Mouse (Mus musculus) MEL (cell line): ENCODE results near the gene Maff. TPM values are rescaled to one million over a fixed set of nuclear protein-coding genes. Genes with fewer than 3 reads are reported as not detected.

Experiments
- DNase-seq: peaks from one replicate; pipeline ENCODE4 v3.0.0; 2011; ENCODE audit warnings: low read depth, low spot score
- H3K27ac ChIP-seq: 2 replicates; pipeline ENCODE4 v1.5.1; 2012; ENCODE audit warnings: low read depth, mild to moderate bottlenecking, control low read depth, low read length, moderate library complexity; ENCODE audit not compliant: control insufficient read depth
- H3K27me3 ChIP-seq, 2 experiments: fragments of 150-350 bp in 1 of 2; sonication (generic) in 1 of 2; 2 replicates each; pipeline ENCODE4 v1.6.1; 2012; ENCODE audit warnings: low read length in 2 of 2, mild to moderate bottlenecking in 2 of 2, improper control_type of control experiment in 1 of 2, moderate library complexity in 1 of 2; ENCODE audit not compliant: insufficient read depth in 2 of 2, control insufficient read depth in 1 of 2
- H3K36me3 ChIP-seq, 2 experiments: 2 replicates each; pipeline ENCODE4 v1.6.1; 2012 to 2014; ENCODE audit warnings: low read length in 2 of 2, improper control_type of control experiment in 1 of 2, inconsistent platforms in 1 of 2, mild to moderate bottlenecking in 1 of 2; ENCODE audit not compliant: insufficient read depth in 2 of 2, control insufficient read depth in 1 of 2
- H3K4me1 ChIP-seq, 2 experiments: fragments of 150-350 bp in 1 of 2; sonication (generic) in 1 of 2; 2 replicates each; pipeline ENCODE4 v1.6.1; 2012; ENCODE audit warnings: low read length in 2 of 2, improper control_type of control experiment in 1 of 2, mild to moderate bottlenecking in 1 of 2; ENCODE audit not compliant: insufficient read depth in 2 of 2, control insufficient read depth in 1 of 2
- H3K4me3 ChIP-seq, 2 experiments: fragments of 150-350 bp in 1 of 2; sonication (generic) in 1 of 2; 2 replicates each; pipeline ENCODE4 v1.5.1; 2012; ENCODE audit warnings: low read depth in 2 of 2, low read length in 2 of 2, mild to moderate bottlenecking in 2 of 2, moderate library complexity in 2 of 2, control low read depth in 1 of 2, improper control_type of control experiment in 1 of 2; ENCODE audit not compliant: control insufficient read depth in 1 of 2, insufficient read depth in 1 of 2
- H3K79me2 ChIP-seq: 2 replicates; pipeline ENCODE4 v1.6.1; 2012; ENCODE audit warnings: mild to moderate bottlenecking, low read length, moderate library complexity; ENCODE audit not compliant: control insufficient read depth, poor library complexity, insufficient read depth
- H3K9ac ChIP-seq: 2 replicates; pipeline ENCODE4 v1.6.1; 2012; ENCODE audit warnings: low read depth, mild to moderate bottlenecking, control low read depth, low read length, moderate library complexity; ENCODE audit not compliant: control insufficient read depth, poor library complexity, severe bottlenecking
- H3K9me3 ChIP-seq: fragments of 150-350 bp; sonication (generic); replicated peaks from 2 replicates; pipeline ENCODE4 v1.6.1; 2012; ENCODE audit warnings: mild to moderate bottlenecking, low read length, improper control_type of control experiment, moderate library complexity; ENCODE audit not compliant: insufficient read depth
- BHLHE40 ChIP-seq: IDR thresholded peaks from 2 replicates; pipeline ENCODE4 v1.6.1; 2012; ENCODE audit warnings: low read depth, mild to moderate bottlenecking, inconsistent platforms, low read length, improper control_type of control experiment, borderline replicate concordance
- CHD1 ChIP-seq: IDR thresholded peaks from 2 replicates; pipeline ENCODE4 v1.6.1; 2012; ENCODE audit warnings: low read depth, mild to moderate bottlenecking, inconsistent platforms, low read length, improper control_type of control experiment
- CHD2 ChIP-seq: IDR thresholded peaks from 2 replicates; pipeline ENCODE4 v1.6.1; 2011; ENCODE audit warnings: low read length, improper control_type of control experiment
- CTCF ChIP-seq, 3 experiments: IDR thresholded peaks in 2 of 3; conservative IDR thresholded peaks in 1 of 3; 2 replicates each; pipeline ENCODE4 v1.5.1; 2011 to 2012; ENCODE audit warnings: low read length in 3 of 3, low read depth in 2 of 3, mild to moderate bottlenecking in 2 of 3, improper control_type of control experiment in 1 of 3, inconsistent platforms in 1 of 3, mixed read lengths in 1 of 3, moderate library complexity in 1 of 3; ENCODE audit not compliant: control insufficient read depth in 1 of 3, insufficient read depth in 1 of 3, poor library complexity in 1 of 3, severe bottlenecking in 1 of 3
- E2F4 ChIP-seq: IDR thresholded peaks from 2 replicates; pipeline ENCODE4 v1.6.1; 2011; ENCODE audit warnings: low read depth, low read length, improper control_type of control experiment, borderline replicate concordance
- ELF1 ChIP-seq: IDR thresholded peaks from 2 replicates; pipeline ENCODE4 v1.6.1; 2014; ENCODE audit warnings: low read depth, mild to moderate bottlenecking, inconsistent platforms, low read length, improper control_type of control experiment, moderate library complexity
- EP300 ChIP-seq, 2 experiments: IDR thresholded peaks; 2 replicates each; pipeline ENCODE4 v1.6.1; 2011; ENCODE audit warnings: improper control_type of control experiment in 2 of 2, low read length in 2 of 2, low read depth in 1 of 2, mild to moderate bottlenecking in 1 of 2
- HCFC1 ChIP-seq: IDR thresholded peaks from 2 replicates; pipeline ENCODE4 v1.6.1; 2012; ENCODE audit warnings: low read depth, mild to moderate bottlenecking, inconsistent platforms, low read length, improper control_type of control experiment, moderate library complexity
- KAT2A ChIP-seq: conservative IDR thresholded peaks from 2 replicates; pipeline ENCODE4 v1.6.1; 2012; ENCODE audit warnings: low read depth, low read length, improper control_type of control experiment, inconsistent platforms
- MXI1 ChIP-seq: IDR thresholded peaks from 2 replicates; pipeline ENCODE4 v1.6.1; 2011; ENCODE audit warnings: mild to moderate bottlenecking, low read depth, low read length, improper control_type of control experiment
- MYC ChIP-seq: IDR thresholded peaks from 2 replicates; pipeline ENCODE4 v1.6.1; 2011; ENCODE audit warnings: low read depth, mild to moderate bottlenecking, low read length, improper control_type of control experiment, moderate library complexity
- POLR2AphosphoS2 ChIP-seq: IDR thresholded peaks from 2 replicates; pipeline ENCODE4 v1.6.1; 2011; ENCODE audit warnings: low read length, improper control_type of control experiment
- POLR2AphosphoS5 ChIP-seq: IDR thresholded peaks from 2 replicates; pipeline ENCODE4 v1.6.1; 2012; ENCODE audit warnings: low read depth, borderline replicate concordance, mild to moderate bottlenecking, inconsistent platforms, low read length, moderate library complexity, mixed read lengths
- RAD21 ChIP-seq: IDR thresholded peaks from 2 replicates; pipeline ENCODE4 v1.6.1; 2011; ENCODE audit warnings: mild to moderate bottlenecking, low read depth, low read length, improper control_type of control experiment
- RCOR1 ChIP-seq: IDR thresholded peaks from 2 replicates; pipeline ENCODE4 v1.6.1; 2012; ENCODE audit warnings: low read depth, mild to moderate bottlenecking, inconsistent platforms, low read length, improper control_type of control experiment
- SIN3A ChIP-seq: IDR thresholded peaks from 2 replicates; pipeline ENCODE4 v1.6.1; 2012; ENCODE audit warnings: low read length, improper control_type of control experiment, inconsistent platforms
- SMC3 ChIP-seq: IDR thresholded peaks from 2 replicates; pipeline ENCODE4 v1.6.1; 2011; ENCODE audit warnings: low read depth, low read length, improper control_type of control experiment
- TBP ChIP-seq: IDR thresholded peaks from 2 replicates; pipeline ENCODE4 v1.8.0; 2011; ENCODE audit warnings: low read depth, low read length, improper control_type of control experiment
- TCF12 ChIP-seq: IDR thresholded peaks from 2 replicates; pipeline ENCODE4 v1.6.1; 2014; ENCODE audit warnings: low read depth, mild to moderate bottlenecking, inconsistent platforms, low read length, improper control_type of control experiment, moderate library complexity
- USF2 ChIP-seq, 2 experiments: IDR thresholded peaks; 2 replicates each; pipeline ENCODE4 v1.6.1; 2011 to 2012; ENCODE audit warnings: improper control_type of control experiment in 2 of 2, low read length in 2 of 2, borderline replicate concordance in 1 of 2, inconsistent platforms in 1 of 2, low read depth in 1 of 2, mild to moderate bottlenecking in 1 of 2; ENCODE audit not compliant: insufficient read depth in 1 of 2
- ZMIZ1 ChIP-seq: IDR thresholded peaks from 2 replicates; pipeline ENCODE4 v1.6.1; 2012; ENCODE audit warnings: low read depth, mild to moderate bottlenecking, inconsistent platforms, low read length, improper control_type of control experiment, moderate library complexity
- polyA plus RNA-seq, 2 experiments: library from polyadenylated mRNA; stranded (reverse) in 1 of 2; unstranded in 1 of 2; fragments of >175 nt in 1 of 2; fragments of >200 nt in 1 of 2; gene quantifications; 2 replicates each; pipeline versions ENCODE4 v1.2.1 to v1.2.4; 2012; ENCODE audit warnings: low replicate concordance in 2 of 2, low read depth in 1 of 2; ENCODE audit not compliant: insufficient read length in 2 of 2, insufficient read depth in 1 of 2, missing spikeins in 1 of 2
- total RNA-seq: library from RNA; depleted of rRNA; stranded (reverse); fragments of 300-350 nt; gene quantifications from 2 replicates; pipeline ENCODE4 v1.2.3, GENCODE M21; 2012

Gene Maff
- total and polyA plus RNA-seq, 3 experiments: 3.3 to 5.8 TPM; not detected in 1

GRCm38 (mm10) chr15:79388171-79388570, 41.8 kb downstream of the Maff start:
- H3K79me2 ChIP-seq: no peaks in the 10 kb centered on the region
- peaks cover 0 to 4% of the 10 kb centered on the region in 2 experiments; a peak in 1 of 4 replicates for H3K36me3 ChIP-seq
- H3K9ac ChIP-seq: no peak overlapping the region
- DNase-seq: no peak
- no peak overlapping the region for H3K4me3 ChIP-seq
- peaks cover 0 to 5% of the 10 kb centered on the region in 2 experiments; a peak in 2 of 4 replicates for H3K4me1 ChIP-seq
- H3K9me3 ChIP-seq: no peaks in the 10 kb centered on the region
- no peaks in the 10 kb centered on the region for H3K27me3 ChIP-seq
- TF ChIP-seq ZMIZ1 (no peak), TBP (no peak), RCOR1 (no peak), POLR2AphosphoS5 (no peak), CHD2 (no peak), TCF12 (no peak), MXI1 (no peak)
- no peak overlapping the region for H3K27ac ChIP-seq

GRCm38 (mm10) chr15:79390434-79390833, 44.0 kb downstream of the Maff start:
- 0 out of 2 replicates have a peak, but pooled peaks cover 1% of the 10 kb centered on the region for H3K79me2 ChIP-seq
- TF ChIP-seq KAT2A (no peak), BHLHE40 (no peak), SMC3 (no peak), SIN3A (no peak), MYC (no peak), CTCF (IDR thresholded peaks at IDR 0.05 in 2 of 3, conservative IDR thresholded peaks at IDR 0.05 in 1 of 3; ENCODE audit: control insufficient read depth in 1 of 3, insufficient read depth in 1 of 3, low read depth in 2 of 3, low read length in 3 of 3, poor library complexity in 1 of 3, severe bottlenecking in 1 of 3) (no peak), POLR2AphosphoS2 (no peak), TCF12 (no peak), EP300 (IDR thresholded peaks at IDR 0.05; ENCODE audit: low read depth in 1 of 2, low read length in 2 of 2) (no peak), TBP (no peak), USF2 (IDR thresholded peaks at IDR 0.05; ENCODE audit: borderline replicate concordance in 1 of 2, insufficient read depth in 1 of 2, low read depth in 1 of 2, low read length in 2 of 2) (no peak), E2F4 (no peak), ELF1 (no peak), RAD21 (no peak), HCFC1 (no peak), CHD1 (no peak)
- TF ChIP-seq, all 39 proteins: peak for 0
- no peak overlapping the region for H3K27ac ChIP-seq
- H3K4me3 ChIP-seq: no peak overlapping the region
- H3K9ac ChIP-seq: no peak overlapping the region
- H3K27me3 ChIP-seq: no peaks in the 10 kb centered on the region
- peaks cover 0 to 5% of the 10 kb centered on the region in 2 experiments; a peak in 2 of 4 replicates for H3K4me1 ChIP-seq
- H3K36me3 ChIP-seq: peaks cover 0 to 4% of the 10 kb centered on the region in 2 experiments; a peak in 1 of 4 replicates
- no peak for DNase-seq
- no peaks in the 10 kb centered on the region for H3K9me3 ChIP-seq
